Mouse (Mus musculus): ENCODE data around the gene Enkd1.

DNA sequence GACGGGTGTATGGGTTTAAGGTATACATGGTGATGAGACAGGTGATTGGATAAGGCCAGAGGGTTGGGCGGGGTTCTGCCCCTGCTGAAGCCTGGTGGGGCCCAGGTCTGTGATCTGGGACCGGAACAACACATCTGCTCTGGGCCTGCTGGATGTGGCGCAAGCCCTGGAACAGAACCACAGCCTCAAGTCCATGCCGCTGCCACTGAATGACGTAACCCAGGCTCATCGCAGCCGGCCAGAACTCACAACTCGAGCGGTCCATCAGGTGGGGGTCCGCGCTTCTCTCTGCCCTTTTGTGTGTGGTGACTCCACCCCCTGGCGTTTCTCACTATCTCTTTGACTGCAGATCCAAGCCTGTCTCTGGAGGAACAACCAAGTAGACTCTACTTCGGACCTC lies 17.0 kb downstream of the Enkd1 start:
- TF ChIP-seq GATA1 (IDR thresholded peaks at IDR 0.05; ENCODE audit: borderline replicate concordance, low read length): no peak
- no peak for TF ChIP-seq GATA2 (IDR thresholded peaks at IDR 0.05; ENCODE audit: borderline replicate concordance, low read depth, low read length)
- TF ChIP-seq CTCF (IDR thresholded peaks at IDR 0.05; ENCODE audit: low read depth, low read length): no peak
